Mouse (Mus musculus): ENCODE measurements around the gene Selenoi. TPM values are rescaled to one million over a fixed set of nuclear protein-coding genes. Genes with fewer than 3 reads are reported as not detected.
"Not testable (repeated sequence)": the region's sequence is repeated elsewhere in the genome, so short reads cannot be mapped to it uniquely, and the experiment has no call there.

The Selenoi gene
- polyA plus RNA-seq (2012; rRNA removed): 19.0 and 19.4 TPM in 2 replicates

- DNase-seq (ENCODE audit: low spot score): peak; percentile 88
These were observed at the start of gene Selenoi for GRCm38 (mm10) chr5:30232271-30232971. Gene Selenoi (plus strand): TSS chr5:30232581.

DNA sequence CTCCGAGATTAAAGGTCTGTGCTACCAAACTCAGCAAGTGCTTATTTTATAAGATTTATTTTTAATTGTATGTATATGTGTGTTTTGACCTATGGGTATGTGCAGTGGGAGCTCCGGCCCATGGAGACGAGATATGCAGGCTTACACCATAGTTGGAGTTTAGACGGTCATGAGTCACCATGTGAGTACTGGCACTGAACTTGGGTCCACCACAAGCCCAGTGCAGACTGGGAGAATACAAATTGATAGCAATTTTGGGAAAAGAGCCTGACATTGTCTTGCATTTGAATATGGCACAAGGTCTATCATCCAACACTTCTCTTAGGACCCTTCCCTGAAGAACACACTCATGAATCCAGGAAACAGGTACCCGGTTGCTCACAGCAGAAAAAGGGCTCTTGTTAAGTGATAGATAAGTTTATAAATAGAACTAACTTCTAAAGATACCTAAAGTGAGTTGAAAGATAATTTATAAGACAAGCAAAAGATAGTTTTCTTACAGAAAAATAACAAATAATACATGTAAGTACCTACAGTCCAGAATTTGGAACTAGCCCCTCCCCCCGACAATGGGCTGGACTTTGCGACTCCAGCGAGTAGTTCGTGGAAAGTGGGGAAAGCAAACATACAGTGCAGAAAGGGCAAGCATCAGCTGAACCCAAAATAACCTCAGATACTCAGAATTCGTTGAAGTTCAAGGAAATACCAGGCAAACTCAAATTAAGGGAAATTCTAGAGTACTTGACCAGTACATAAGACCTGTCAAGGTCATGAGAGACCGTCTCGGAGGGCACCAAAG, 44.5 kb upstream of the Selenoi start:
- no peak for DNase-seq (ENCODE audit: low spot score)

DNA sequence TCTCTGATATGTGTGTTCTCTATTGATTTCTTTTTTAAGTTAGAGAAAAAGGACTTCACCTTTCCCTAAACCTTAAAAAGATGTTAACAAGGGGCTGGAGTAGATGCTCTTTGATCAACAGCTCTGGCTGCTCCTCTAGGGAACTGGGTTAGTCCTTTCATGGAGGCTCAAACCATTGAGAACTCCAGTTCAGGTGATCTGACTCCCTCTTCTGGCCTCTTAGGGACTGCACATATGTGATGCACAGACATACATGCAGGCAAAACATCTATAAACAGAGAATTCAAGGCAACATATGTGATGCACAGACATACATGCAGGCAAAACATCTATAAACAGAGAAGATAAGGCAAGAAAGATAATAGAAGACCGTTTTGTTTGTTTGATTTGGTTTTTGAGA, 39.9 kb upstream of the Selenoi start:
- DNase-seq (ENCODE audit: low spot score): no peak

GRCm38 (mm10) chr5:30195340-30195739, 37.0 kb upstream of the Selenoi start:
- no peak for DNase-seq (ENCODE audit: low spot score)

- DNase-seq (ENCODE audit: low spot score): no peak
These were observed 34.1 kb upstream of the Selenoi start for GRCm38 (mm10) chr5:30198257-30198656.

DNA sequence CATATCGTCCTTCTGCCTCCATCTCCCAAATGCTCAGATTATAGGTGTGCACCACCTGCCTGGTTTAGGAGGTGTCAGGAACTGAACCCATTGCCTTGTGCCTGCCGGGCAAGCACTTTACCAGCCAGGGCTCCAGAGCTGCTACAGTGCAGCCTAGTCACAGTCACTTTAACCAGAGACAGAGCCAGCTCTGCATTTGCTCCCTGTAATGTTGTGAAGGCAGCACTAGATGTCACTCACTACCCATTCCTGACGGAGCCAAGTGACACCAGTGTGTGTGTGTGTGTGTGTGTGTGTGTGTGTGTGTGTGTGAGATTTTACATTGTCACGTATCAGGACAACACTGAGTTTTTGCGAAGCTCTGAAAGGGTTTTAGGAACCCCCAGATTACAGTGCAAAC, 30.9 kb upstream of the Selenoi start:
- DNase-seq (ENCODE audit: low spot score): no peak

GRCm38 (mm10) chr5:30202221-30202620, 30.2 kb upstream of the Selenoi start:
- no peak for DNase-seq (ENCODE audit: low spot score)

GRCm38 (mm10) chr5:30203216-30203885, 29.0 kb upstream of the Selenoi start:
- no peak for DNase-seq (ENCODE audit: low spot score)

DNA sequence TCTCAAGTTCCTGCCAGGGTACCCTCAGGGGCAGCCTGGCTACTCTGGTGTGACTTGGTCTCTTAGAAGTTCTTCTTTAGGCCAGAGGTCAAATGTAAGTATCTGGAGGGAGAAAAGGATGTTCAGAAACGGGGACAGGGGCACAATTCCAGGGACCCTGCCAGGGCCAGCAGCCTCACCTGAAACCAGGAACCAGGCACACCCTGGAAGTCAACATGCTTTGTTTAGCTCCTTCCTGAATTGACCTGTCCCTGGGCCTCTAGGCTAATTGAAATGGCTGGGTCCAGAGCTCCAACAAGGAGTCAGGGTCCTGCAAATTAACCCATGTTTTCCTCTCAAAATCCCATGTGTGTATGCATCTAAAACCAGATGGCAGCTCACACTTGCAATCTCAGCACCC, 27.9 kb upstream of the Selenoi start:
- no peak for DNase-seq (ENCODE audit: low spot score)

- no peak for DNase-seq (ENCODE audit: low spot score)
These were observed 27.3 kb upstream of the Selenoi start for GRCm38 (mm10) chr5:30205034-30205433.

DNA sequence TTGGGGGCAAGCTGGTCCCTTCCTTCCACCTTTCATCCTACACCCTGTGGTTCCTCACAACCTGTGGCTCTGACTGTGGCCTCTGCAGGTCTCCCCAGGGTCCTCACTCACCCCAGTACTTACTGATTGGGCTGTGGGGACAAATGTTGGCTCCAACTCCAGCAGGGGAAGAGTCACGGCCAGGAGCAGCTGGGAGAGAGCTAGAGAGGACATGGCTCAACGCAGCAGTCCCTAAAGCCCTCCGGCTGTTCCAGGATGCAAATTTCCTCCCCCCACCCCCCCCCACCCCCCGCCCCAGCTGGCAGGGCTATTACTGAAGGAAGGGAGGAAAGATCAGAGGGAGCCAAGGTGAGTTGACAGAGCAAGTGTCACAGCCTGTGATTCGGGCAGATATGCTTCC, 26.9 kb upstream of the Selenoi start, which contains the start of gene Adgrf3:
Gene Adgrf3, minus strand, starts transcription at position 230 of the 400 bp plus-strand sequence.
- DNase-seq (ENCODE audit: low spot score): no peak

GRCm38 (mm10) chr5:30207276-30207675, 25.1 kb upstream of the Selenoi start:
- DNase-seq (ENCODE audit: low spot score): no peak

GRCm38 (mm10) chr5:30210758-30211157, 21.6 kb upstream of the Selenoi start:
- DNase-seq (ENCODE audit: low spot score): not testable (repeated sequence)

GRCm38 (mm10) chr5:30214889-30215288, 17.5 kb upstream of the Selenoi start:
- no peak for DNase-seq (ENCODE audit: low spot score)

- no peak for DNase-seq (ENCODE audit: low spot score)
These were observed 16.4 kb upstream of the Selenoi start for GRCm38 (mm10) chr5:30215970-30216369.

DNA sequence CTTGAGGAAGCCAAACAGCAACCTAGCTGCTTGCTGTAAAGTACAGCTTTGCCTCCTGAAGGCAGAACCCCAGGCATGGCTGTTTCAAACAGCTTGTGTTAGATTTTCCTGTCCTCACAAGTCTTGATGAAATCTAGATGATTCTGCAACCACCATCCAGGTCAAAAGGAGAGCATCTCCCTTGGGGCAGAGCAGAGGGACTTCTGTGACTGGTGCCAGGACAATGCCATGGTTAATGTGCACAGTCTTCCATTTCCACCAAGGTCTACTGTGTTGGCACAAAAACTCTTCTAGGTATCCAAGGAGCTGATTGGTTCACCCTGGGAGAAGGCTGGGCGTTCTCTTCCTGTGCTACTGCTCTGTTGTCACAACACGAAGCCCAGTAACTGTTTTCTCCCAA, 12.7 kb upstream of the Selenoi start:
- DNase-seq (ENCODE audit: low spot score): no peak

- DNase-seq (ENCODE audit: low spot score): no peak
These were observed 11.7 kb upstream of the Selenoi start for GRCm38 (mm10) chr5:30220666-30221065.

DNA sequence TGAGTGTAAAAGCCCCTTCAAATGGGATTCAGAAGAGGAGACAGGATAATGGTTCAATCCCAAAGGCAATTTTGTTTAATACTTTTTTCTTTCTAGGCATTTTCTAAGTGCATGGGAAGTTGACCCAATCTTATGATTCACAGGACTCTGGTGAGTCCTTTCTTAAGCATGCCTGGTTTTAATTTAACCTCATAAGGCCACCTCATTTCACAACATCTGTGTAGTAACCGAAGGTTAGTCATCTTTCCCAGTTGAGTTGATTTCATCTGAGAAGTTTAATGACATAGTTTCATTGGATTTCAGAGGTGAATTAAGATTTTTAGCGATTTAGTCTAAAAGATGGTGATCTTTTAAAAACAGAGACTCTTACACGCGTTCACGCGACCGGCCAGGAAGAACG, 9.7 kb upstream of the Selenoi start:
- no peak for DNase-seq (ENCODE audit: low spot score)

DNA sequence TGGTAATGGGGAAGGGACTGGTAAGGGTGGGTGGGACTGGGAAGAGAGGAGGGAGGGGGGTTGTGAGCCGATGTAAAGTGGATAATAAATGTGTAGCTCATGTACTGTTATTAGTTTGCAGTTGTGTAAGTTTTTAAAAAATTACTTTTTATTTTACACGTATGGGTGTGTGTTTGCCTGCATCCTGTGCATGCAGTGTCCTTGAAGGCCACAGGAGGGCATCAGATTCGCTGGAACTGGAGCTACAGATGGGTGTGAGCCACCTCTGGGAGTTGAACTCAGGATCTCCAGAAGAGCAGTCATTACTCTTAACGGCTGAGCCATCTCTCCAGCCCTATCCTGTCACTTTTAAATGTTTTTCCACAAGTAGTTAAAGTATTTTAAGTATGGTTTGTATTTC, 1.5 kb upstream of the Selenoi start:
- no peak for DNase-seq (ENCODE audit: low spot score)

DNA sequence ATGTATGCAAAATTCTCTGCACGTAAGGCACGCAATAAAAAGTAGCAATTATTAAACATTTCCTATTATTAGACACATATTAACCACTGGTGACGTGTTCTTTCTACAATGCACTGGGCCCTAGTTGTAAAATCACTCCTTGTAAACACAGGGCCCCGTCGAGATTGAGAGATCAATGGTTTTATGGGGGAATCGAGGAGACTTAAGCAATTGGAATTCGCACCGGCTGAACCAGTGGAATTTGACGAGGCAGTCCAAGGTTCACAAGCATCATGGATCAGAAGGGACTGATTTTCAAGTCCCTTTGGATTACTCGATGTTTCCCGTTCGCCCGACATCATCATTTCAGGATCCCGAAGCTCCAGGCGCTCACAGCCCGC, 500 bp upstream of the Selenoi start:
- no peak for DNase-seq (ENCODE audit: low spot score)

GRCm38 (mm10) chr5:30233042-30233441, 661 bp downstream of the Selenoi start:
- DNase-seq (ENCODE audit: low spot score): no peak

DNA sequence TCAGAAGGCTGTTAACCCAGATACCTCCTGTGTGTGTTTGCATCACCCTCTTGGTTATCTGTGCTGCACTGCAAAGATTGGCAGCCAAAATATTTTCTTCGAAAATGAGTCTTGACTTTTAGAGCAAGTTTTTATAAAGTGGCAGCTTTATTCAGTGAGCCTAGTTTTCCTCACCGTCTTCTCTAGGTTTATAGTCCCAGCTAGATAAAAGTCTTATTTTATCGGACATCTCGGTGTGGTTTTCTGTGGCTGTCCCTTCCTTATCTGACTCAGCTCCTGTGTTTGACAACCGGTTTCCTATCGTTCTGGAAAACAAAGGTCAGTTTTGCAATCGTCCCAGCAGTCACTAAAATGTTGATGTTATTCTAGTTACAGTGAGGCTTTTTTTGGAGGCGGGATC, 1.6 kb downstream of the Selenoi start:
- no peak for DNase-seq (ENCODE audit: low spot score)
